Mouse (Mus musculus): Measurements from ENCODE around the gene 9230112D13Rik.

DNA sequence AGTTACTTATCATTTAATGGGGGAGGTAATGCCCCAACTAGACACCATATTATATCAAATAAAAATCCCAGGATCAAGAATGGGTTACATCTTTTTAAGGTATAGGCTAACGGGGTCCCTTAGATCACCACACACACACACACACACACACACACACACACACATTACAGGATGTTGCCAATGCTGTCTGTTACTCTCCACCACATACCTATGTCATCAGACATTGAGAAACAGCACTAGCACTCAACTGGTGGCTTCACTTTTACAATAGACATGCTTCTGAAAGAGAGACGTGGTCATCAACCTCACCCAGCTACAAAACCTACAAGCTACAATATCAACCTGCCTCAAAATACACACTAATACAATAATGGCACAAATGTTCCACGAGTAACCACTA, 28.9 kb downstream of the 9230112D13Rik start:
- TF ChIP-seq POLR2A (IDR thresholded peaks at IDR 0.05; ENCODE audit: borderline replicate concordance, extremely low read depth, low read depth, low read length) (no peak), CTCF (IDR thresholded peaks at IDR 0.05; ENCODE audit: insufficient read depth, low read length) (no peak)

Data from lung, adult 2 months (tissue).